Mouse (Mus musculus): Measurements from ENCODE around the gene Atp13a4. TPM values are rescaled to one million over a fixed set of nuclear protein-coding genes. Genes with fewer than 3 reads are reported as not detected.

Atp13a4 gene
- not detected in 2 replicates for total RNA-seq (2021)
- long read RNA-seq, result 0 reads

DNA sequence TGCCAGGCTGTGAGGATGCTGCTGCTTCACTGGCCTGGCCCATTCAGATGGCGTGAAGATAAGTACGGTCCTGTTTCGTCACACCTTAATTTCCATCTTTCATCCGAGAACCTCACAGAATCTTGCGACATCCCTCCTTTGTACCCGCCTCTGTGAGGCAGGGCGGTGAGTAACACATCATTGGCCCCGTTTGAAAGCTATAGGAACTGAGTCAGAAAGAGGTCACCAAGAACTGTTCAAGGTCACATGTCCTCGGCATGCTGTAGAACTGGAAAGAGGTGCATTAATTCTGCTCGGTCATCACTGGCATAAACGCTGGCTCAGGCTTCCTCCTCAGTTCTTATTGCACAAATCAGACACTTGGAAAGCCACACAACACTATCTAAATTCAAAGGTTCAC lies at the start of gene Atp13a4:
Gene Atp13a4 (minus strand): TSS at position 36 of the 400 bp plus-strand sequence.
- peak; percentile 8 for DNase-seq

- DNase-seq, result no peak
Observed at GRCm38 (mm10) chr16:29592171-29592570, 47.5 kb upstream of the Atp13a4 start.

GRCm38 (mm10) chr16:29579787-29580176 lies 35.1 kb upstream of the Atp13a4 start:
- no peak for DNase-seq

DNA sequence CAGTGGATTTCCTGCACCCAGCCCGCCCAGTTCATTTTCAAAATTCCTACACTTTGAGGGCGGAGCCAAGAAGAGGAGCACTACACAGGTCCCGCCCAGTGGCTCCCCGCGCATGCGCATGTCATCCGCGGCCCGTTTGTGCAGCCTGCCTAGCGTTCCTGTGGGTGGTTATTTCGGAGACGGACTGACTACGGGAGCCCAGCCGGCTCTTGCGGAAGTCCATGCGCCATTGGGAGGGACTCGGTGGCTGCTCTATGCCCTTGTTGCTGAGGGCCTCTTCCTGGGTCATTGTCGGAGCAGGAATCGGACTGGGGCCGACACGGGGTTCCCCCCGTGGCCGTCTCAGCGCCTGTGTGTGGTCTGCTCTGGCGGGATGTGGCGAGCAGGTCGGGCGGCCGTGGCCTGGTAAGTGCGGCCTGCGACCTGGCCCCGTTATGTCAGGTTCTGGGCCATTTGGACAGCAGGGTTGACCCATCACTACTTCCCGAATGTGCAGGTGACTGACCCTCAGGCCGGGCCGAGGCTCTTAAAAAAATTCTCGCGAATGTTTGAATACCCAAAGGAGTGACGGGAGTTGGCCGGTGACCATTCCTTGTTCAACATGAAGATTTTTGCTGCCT lies 34.6 kb upstream of the Atp13a4 start, which contains the start of gene Opa1:
Gene Opa1 (plus strand): TSS at position 168 of the 620 bp plus-strand sequence.
- DNase-seq, result peak; percentile 96

- peak; percentile 3 for DNase-seq
Observed at GRCm38 (mm10) chr16:29575620-29576019, 31.0 kb upstream of the Atp13a4 start.

DNA sequence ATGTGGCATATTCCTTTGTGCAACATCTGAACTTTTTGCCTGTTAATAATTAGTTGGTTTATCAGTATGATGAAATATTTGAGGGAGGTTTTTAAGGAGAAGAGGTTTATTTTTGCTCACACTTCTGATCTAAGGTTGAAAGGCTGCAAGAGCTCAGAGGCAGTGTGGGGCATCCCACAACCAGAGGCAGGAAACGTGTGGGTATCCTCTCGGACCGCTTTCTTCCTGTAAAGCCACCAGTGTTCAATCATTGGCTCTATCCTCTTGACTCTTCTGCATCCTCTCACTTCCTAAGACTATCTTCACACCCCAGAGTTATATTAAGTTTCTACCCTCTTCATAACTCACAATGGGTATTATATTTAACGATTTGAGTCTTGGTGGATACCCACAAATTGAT lies 29.3 kb upstream of the Atp13a4 start:
- DNase-seq, result no peak

GRCm38 (mm10) chr16:29560869-29561268 lies 16.2 kb upstream of the Atp13a4 start:
- DNase-seq, result no peak

GRCm38 (mm10) chr16:29560454-29560853 lies 15.8 kb upstream of the Atp13a4 start:
- DNase-seq, result no peak

DNA sequence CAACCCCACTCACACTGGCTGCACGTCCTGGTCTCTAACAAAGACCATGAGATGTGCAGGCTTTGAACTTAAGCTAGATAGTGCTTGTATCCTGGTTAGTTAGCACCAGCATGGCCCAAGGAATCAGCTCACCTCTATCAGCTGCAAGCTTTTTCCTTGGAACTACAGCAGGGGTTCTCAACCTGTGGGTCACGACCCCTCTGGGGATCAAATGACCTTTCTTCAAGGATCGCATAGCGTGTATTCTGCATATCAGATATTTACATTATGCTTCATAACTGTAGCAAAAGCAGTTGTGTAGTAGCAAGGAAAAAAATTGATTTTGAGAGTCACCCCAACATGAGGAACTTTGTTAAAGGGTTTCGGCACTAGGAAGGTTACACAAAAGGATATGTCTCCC lies 15.0 kb upstream of the Atp13a4 start:
- DNase-seq, result no peak

DNA sequence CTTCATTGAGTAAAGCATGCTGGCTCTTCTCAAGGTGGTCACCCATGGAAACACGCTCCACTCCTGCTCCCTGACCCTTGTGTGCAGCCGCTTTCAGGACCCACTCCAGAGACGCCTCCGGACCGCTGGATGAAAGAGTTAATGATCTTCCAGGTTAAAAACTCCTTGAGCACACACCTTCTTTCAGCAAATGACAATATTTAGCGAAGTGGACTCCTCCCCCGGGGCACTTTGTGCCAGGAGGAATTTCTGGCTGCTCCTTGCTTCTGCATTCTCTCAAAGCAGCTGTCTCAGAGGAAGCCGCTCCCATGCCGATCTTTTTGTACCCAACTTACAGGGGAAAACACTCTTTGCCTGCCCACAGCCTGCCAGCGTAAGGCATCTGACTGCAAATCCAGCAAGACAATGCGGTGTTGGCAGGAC lies 3.4 kb downstream of the Atp13a4 start:
- DNase-seq, result no peak

- DNase-seq, result no peak
Observed at GRCm38 (mm10) chr16:29539906-29540305, 4.8 kb downstream of the Atp13a4 start.

DNA sequence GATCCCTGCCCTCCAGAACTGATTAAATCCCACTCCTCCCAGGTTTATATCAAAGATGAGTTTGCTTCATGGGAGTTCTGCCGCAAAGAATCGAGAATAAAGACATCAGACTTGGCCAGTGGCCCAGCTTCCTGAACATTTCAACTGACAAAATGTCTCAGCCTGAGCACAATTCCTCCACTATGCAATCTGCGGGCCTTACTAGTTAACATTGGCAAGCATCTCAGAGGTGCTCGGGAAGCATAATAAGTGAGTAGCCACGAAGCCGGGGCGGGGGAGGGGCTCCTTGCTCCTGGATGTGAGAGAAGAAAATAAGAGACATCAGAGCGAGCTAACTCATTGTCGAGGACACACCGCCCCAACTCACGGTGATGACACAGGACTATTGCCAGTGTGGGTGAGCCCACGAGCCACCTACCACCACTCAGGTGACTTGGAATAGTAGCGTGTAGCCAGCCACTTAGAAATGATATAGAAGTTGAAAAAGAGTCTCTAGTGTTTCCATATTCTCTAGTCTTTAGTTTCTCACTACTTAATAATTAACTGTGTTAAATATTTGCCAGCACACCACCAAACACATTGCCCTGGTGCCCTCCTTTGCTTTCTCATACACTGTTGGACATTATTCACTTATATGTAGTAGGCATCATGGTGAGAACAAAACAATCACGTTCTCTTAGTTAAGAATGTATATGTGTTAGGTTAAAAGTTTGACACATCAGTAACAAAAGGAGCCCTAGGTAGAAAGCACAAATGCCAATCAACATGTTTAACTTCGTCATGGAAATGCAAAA lies 8.1 kb downstream of the Atp13a4 start:
- no peak for DNase-seq

GRCm38 (mm10) chr16:29535866-29536265 lies 8.8 kb downstream of the Atp13a4 start:
- no peak for DNase-seq

DNA sequence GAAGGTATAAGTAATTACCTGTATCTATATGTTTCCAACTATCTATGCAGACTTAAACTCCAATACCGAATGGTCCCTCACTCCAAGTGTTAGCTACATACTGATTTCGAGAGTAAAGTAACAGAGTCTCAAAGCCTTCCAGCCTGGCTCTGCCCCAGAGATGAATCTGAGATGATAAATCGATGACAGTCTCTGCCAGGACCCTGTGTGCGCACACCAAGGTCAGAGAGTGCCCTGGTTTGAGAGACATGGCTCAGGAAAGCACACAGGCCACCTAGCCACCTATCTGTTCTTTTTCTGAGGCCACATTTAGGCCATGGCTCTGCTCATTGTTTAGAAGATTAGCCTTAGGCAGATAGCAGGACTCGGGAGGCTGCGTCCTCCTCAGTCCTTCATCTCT lies 11.0 kb downstream of the Atp13a4 start:
- DNase-seq, result peak; percentile 10

- no peak for DNase-seq
Observed at GRCm38 (mm10) chr16:29527085-29527484, 17.6 kb downstream of the Atp13a4 start.

DNA sequence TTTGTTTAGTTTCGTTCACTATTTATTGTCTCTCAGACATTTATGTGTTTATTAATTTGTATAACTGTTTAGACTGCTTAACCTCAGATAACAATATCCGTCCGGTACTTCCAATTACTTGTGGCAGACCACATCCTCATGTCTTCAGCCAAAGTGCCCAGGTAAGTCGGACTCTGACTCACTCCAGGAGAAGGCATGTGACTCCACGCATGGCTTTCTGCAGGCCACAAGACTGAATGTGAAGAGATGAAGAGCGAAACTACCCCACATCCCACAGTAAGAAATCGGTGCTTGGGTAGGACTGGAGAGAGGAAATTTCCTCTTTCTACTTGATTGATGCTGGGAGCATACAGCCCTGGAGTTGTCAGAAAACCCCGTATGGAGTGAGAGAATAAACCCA lies 18.1 kb downstream of the Atp13a4 start:
- no peak for DNase-seq

DNA sequence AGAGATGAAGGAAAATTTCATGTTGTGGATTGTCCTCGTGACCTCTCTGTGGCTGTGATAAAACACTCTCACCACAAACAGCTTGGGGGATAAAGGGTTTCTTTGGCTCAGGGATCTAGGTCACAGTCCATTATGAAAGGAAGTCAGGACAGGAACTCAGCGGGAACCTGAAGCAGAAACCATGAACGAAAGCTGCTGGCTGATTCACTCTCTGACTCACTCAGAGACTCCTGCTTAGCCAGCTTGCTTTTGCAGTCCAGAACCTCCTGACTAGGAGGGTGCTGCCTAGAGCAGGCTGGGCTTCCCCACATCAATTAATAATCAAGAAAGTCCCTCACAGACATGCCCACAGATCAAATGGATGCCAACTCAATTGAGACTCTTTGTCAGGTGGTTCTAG lies 32.2 kb downstream of the Atp13a4 start:
- peak; percentile 4 for DNase-seq

- DNase-seq, result no peak
Observed at GRCm38 (mm10) chr16:29510743-29511142, 33.9 kb downstream of the Atp13a4 start.

- no peak for DNase-seq
Observed at GRCm38 (mm10) chr16:29509881-29510280, 34.8 kb downstream of the Atp13a4 start.

- no peak for DNase-seq
Observed at GRCm38 (mm10) chr16:29504671-29505070, 40.0 kb downstream of the Atp13a4 start.

- DNase-seq, result no peak
Observed at GRCm38 (mm10) chr16:29504198-29504597, 40.5 kb downstream of the Atp13a4 start.

- no peak for DNase-seq
Observed at GRCm38 (mm10) chr16:29491031-29491430, 53.6 kb downstream of the Atp13a4 start.

DNA sequence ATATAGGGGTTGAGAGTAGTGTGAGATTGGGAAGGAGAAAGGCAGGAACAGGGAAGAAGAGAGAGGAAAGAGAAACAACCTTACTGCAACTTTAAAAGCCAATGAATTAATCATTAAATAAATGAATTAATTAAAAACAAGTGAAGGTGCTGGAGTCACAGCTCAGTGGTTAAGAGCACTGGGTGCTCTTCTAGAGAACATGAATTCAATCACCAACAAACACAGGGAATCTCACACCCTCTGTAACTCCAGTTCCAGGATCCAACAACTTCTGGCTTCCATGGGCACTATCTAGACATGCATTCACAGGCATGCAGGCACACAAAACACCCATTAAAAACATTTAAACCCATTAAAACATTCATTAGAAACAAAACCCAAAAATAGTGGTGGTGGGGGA lies 63.2 kb downstream of the Atp13a4 start:
- no peak for DNase-seq

GRCm38 (mm10) chr16:29480396-29480795 lies 64.3 kb downstream of the Atp13a4 start:
- DNase-seq, result no peak

All from adrenal gland, postnatal 25 days (tissue).